Mouse (Mus musculus) induced T-regulatory cell, adult 2 months (primary cell): Measurements from ENCODE around the gene Gm20388.

Source experiments
- DNase-seq: peaks from one replicate; pipeline ENCODE4 v3.0.0-alpha.2; 2012; ENCODE audit warnings: low read depth

Gm20388 gene

GRCm38 (mm10) chr8:123290166-123290565, 3379.5 kb downstream of the Gm20388 start:
- peak; percentile 55 for DNase-seq

GRCm38 (mm10) chr8:123290679-123291078, 3380.0 kb downstream of the Gm20388 start:
- DNase-seq: no peak

- DNase-seq: no peak
Measured at GRCm38 (mm10) chr8:123291716-123292115, 3381.1 kb downstream of the Gm20388 start.

- no peak for DNase-seq
Measured at GRCm38 (mm10) chr8:123292281-123292680, 3381.6 kb downstream of the Gm20388 start.

GRCm38 (mm10) chr8:123292785-123293184, 3382.1 kb downstream of the Gm20388 start:
- no peak for DNase-seq

GRCm38 (mm10) chr8:123298301-123298700, 3387.7 kb downstream of the Gm20388 start:
- DNase-seq: no peak

GRCm38 (mm10) chr8:123308738-123309137, 3398.1 kb downstream of the Gm20388 start:
- no peak for DNase-seq

- DNase-seq: no peak
Measured at GRCm38 (mm10) chr8:123317781-123318466, 3407.3 kb downstream of the Gm20388 start.

- peak; percentile 97 for DNase-seq
Measured at GRCm38 (mm10) chr8:123318467-123318911, 3407.8 kb downstream of the Gm20388 start, which contains the start of gene Fanca. TSS of gene Fanca (minus strand) at chr8:123318576.

GRCm38 (mm10) chr8:123319522-123320164, 3409.0 kb downstream of the Gm20388 start:
- DNase-seq: peak; percentile 92

- DNase-seq: no peak
Measured at GRCm38 (mm10) chr8:123328552-123328951, 3417.9 kb downstream of the Gm20388 start.

- no peak for DNase-seq
Measured at GRCm38 (mm10) chr8:123329350-123329749, 3418.7 kb downstream of the Gm20388 start.

- no peak for DNase-seq
Measured at GRCm38 (mm10) chr8:123329961-123330360, 3419.3 kb downstream of the Gm20388 start.

- DNase-seq: no peak
Measured at GRCm38 (mm10) chr8:123330701-123331100, 3420.1 kb downstream of the Gm20388 start.

- no peak for DNase-seq
Measured at GRCm38 (mm10) chr8:123331301-123331700, 3420.7 kb downstream of the Gm20388 start.

- peak; percentile 21 for DNase-seq
Measured at GRCm38 (mm10) chr8:123331810-123332209, 3421.2 kb downstream of the Gm20388 start.

GRCm38 (mm10) chr8:123332262-123333090, 3421.8 kb downstream of the Gm20388 start, which contains the start of gene Spire2:
TSS of gene Spire2 (plus strand) at chr8:123332713.
- DNase-seq: peak; percentile 86

- DNase-seq: no peak
Measured at GRCm38 (mm10) chr8:123333091-123333587, 3422.5 kb downstream of the Gm20388 start.

- DNase-seq: no peak
Measured at GRCm38 (mm10) chr8:123333864-123334263, 3423.2 kb downstream of the Gm20388 start.

- no peak for DNase-seq
Measured at GRCm38 (mm10) chr8:123334467-123334866, 3423.8 kb downstream of the Gm20388 start.

- no peak for DNase-seq
Measured at GRCm38 (mm10) chr8:123337475-123337874, 3426.8 kb downstream of the Gm20388 start.

GRCm38 (mm10) chr8:123340071-123340470, 3429.4 kb downstream of the Gm20388 start:
- DNase-seq: peak; percentile 46
